Mouse (Mus musculus) liver, adult 2 months (tissue): ENCODE results near the gene Pvrig. TPM values are rescaled to one million over a fixed set of nuclear protein-coding genes. Genes with fewer than 3 reads are reported as not detected.
A peak's percentile ranks its signal among the peaks of the same experiment; 100 is the strongest.
"Not testable (repeated sequence)": the region's sequence is repeated elsewhere in the genome, so short reads cannot be mapped to it uniquely, and the experiment has no call there.

Source experiments
- DNase-seq: peaks from one replicate; pipeline ENCODE4 v3.0.0-alpha.2; 2011; ENCODE audit warnings: low read depth, low spot score; ENCODE audit errors: extremely low read depth
- H3K27ac ChIP-seq: fragments of 200-500 bp; replicated peaks from 2 replicates; pipeline ENCODE4 v1.5.1; 2012; ENCODE audit warnings: low read depth, mild to moderate bottlenecking, control low read depth, inconsistent platforms, low read length; ENCODE audit not compliant: insufficient read depth
- H3K27me3 ChIP-seq: fragments of 200-500 bp; 2 replicates; pipeline ENCODE4 v1.6.1; 2012; ENCODE audit warnings: mild to moderate bottlenecking, moderate library complexity, low read length, inconsistent platforms; ENCODE audit not compliant: control insufficient read depth, insufficient read depth
- H3K36me3 ChIP-seq: fragments of 200-500 bp; 2 replicates; pipeline ENCODE4 v1.6.1; 2012; ENCODE audit warnings: low read length, inconsistent platforms; ENCODE audit not compliant: control insufficient read depth, insufficient read depth
- H3K4me1 ChIP-seq: fragments of 200-500 bp; 2 replicates; pipeline ENCODE4 v1.6.1; 2011; ENCODE audit warnings: low read length; ENCODE audit not compliant: control insufficient read depth, insufficient read depth
- H3K4me3 ChIP-seq: fragments of 200-500 bp; 2 replicates; pipeline ENCODE4 v1.5.1; 2011; ENCODE audit warnings: low read depth, mild to moderate bottlenecking, control low read depth, low read length, moderate library complexity; ENCODE audit not compliant: insufficient read depth
- H3K79me2 ChIP-seq: fragments of 200-500 bp; 2 replicates; pipeline ENCODE4 v1.6.1; 2012; ENCODE audit warnings: inconsistent platforms, mild to moderate bottlenecking, low read length, moderate library complexity; ENCODE audit not compliant: control insufficient read depth, insufficient read depth
- H3K9ac ChIP-seq: fragments of 200-500 bp; 2 replicates; pipeline ENCODE4 v1.6.1; 2012; ENCODE audit warnings: low read depth, mild to moderate bottlenecking, control low read depth, inconsistent platforms, low read length
- CTCF ChIP-seq: fragments of 200-500 bp; IDR thresholded peaks from 2 replicates; pipeline ENCODE4 v1.5.1; 2011; ENCODE audit warnings: low read depth, low read length, control low read depth
- POLR2A ChIP-seq: fragments of 200-500 bp; IDR thresholded peaks from 2 replicates; pipeline ENCODE4 v1.6.1; 2011; ENCODE audit warnings: low read length, control low read depth; ENCODE audit not compliant: insufficient read depth; ENCODE audit errors: extremely low read depth
- WGBS: fragments of 180-500 bp; shearing (Covaris S2); methylation state at CpG from one replicate; pipeline ENCODE4 v1.1.7; 2018; 5-methylcytosine and 5-hydroxymethylcytosine counted together
- polyA plus RNA-seq: library from polyadenylated mRNA; depleted of rRNA; stranded (reverse); fragments of >200 nt; gene quantifications from 2 replicates; pipeline ENCODE4 v1.2.3, GENCODE M21; 2012; rRNA removed
- total RNA-seq: library from RNA; depleted of rRNA; stranded (reverse); fragments of >200 nt; gene quantifications from 2 replicates; pipeline ENCODE4 v1.2.3, GENCODE M21; 2014; rRNA removed

Gene Pvrig
- 0.92 and 0.94 TPM in 2 replicates for total RNA-seq
- 0.25 and 0.50 TPM in 2 replicates for polyA plus RNA-seq

- DNase-seq = peak; percentile 23
- no peaks in the 10 kb centered on the region for H3K27me3 ChIP-seq
- no peak for TF ChIP-seq POLR2A
- TF ChIP-seq CTCF = no peak
- H3K9ac ChIP-seq = no peak within 1 kb of the TSS
- no peak within 1 kb of the TSS for H3K27ac ChIP-seq
- H3K79me2 ChIP-seq = no peaks in the 10 kb centered on the region
- H3K4me3 ChIP-seq = no peak within 1 kb of the TSS; the same call in 1 of the 2 replicates
- 85% methylated on average over 2 of the region's 2 CpGs for WGBS
- no peaks in the 10 kb centered on the region for H3K4me1 ChIP-seq
- H3K36me3 ChIP-seq = no peaks in the 10 kb centered on the region
Measured at GRCm38 (mm10) chr5:138341661-138342060, at the start of gene Pvrig. TSS of gene Pvrig (plus strand) at chr5:138341961.

- TF ChIP-seq POLR2A (no peak), CTCF (no peak)
Measured at GRCm38 (mm10) chr5:138294158-138294557, 47.6 kb upstream of the Pvrig start.

GRCm38 (mm10) chr5:138299613-138300012 lies 42.1 kb upstream of the Pvrig start:
- Histone ChIP-seq H3K27ac (no peak overlapping the region), H3K4me3 (no peak overlapping the region), H3K27me3 (no peaks in the 10 kb centered on the region), H3K36me3 (no peaks in the 10 kb centered on the region), H3K9ac (no peak overlapping the region), H3K79me2 (no peaks in the 10 kb centered on the region), H3K4me1 (no peaks in the 10 kb centered on the region)
- no peak for DNase-seq
- TF ChIP-seq POLR2A (no peak), CTCF (no peak)
- 91% methylated on average over 2 of the region's 2 CpGs for WGBS

More at GRCm38 (mm10) chr5:138294158-138294557, 47.6 kb upstream of the Pvrig start:
- H3K36me3 ChIP-seq = no peaks in the 10 kb centered on the region
- H3K9ac ChIP-seq = no peak overlapping the region
- H3K79me2 ChIP-seq = no peaks in the 10 kb centered on the region
- H3K27ac ChIP-seq = no peak overlapping the region
- H3K27me3 ChIP-seq = no peaks in the 10 kb centered on the region
- no peak for DNase-seq
- H3K4me1 ChIP-seq = peaks cover 3% of the 10 kb centered on the region; the same call in 1 of the 2 replicates
- H3K4me3 ChIP-seq = no peak overlapping the region

- no peaks in the 10 kb centered on the region for H3K79me2 ChIP-seq
- 28% methylated on average over 3 of the region's 3 CpGs for WGBS
- peak; percentile 37 for DNase-seq
- no peaks in the 10 kb centered on the region; the same call in 1 of the 2 replicates for H3K4me1 ChIP-seq
- TF ChIP-seq CTCF (no peak), POLR2A (no peak)
- H3K9ac ChIP-seq = no peak overlapping the region
- H3K36me3 ChIP-seq = no peaks in the 10 kb centered on the region
- H3K4me3 ChIP-seq = no peak overlapping the region
- H3K27me3 ChIP-seq = no peaks in the 10 kb centered on the region
- no peak overlapping the region for H3K27ac ChIP-seq
Measured at GRCm38 (mm10) chr5:138312795-138313194, 29.0 kb upstream of the Pvrig start.

- no peaks in the 10 kb centered on the region for H3K36me3 ChIP-seq
- DNase-seq = no peak
- TF ChIP-seq CTCF (no peak), POLR2A (no peak)
- no peaks in the 10 kb centered on the region for H3K79me2 ChIP-seq
- 90% methylated on average over 3 of the region's 3 CpGs for WGBS
- H3K4me3 ChIP-seq = no peak overlapping the region
- no peaks in the 10 kb centered on the region for H3K27me3 ChIP-seq
- H3K9ac ChIP-seq = no peak overlapping the region
- H3K27ac ChIP-seq = no peak overlapping the region
- no peaks in the 10 kb centered on the region for H3K4me1 ChIP-seq
Measured at GRCm38 (mm10) chr5:138343216-138343615, 1.5 kb downstream of the Pvrig start.

GRCm38 (mm10) chr5:138363208-138363607 lies 21.4 kb downstream of the Pvrig start:
- not testable (repeated sequence) for H3K27me3 ChIP-seq, H3K27ac ChIP-seq, H3K79me2 ChIP-seq, H3K4me1 ChIP-seq, H3K36me3 ChIP-seq, DNase-seq, H3K4me3 ChIP-seq, H3K9ac ChIP-seq
- WGBS = 86% methylated on average over 6 of the region's 7 CpGs

GRCm38 (mm10) chr5:138365347-138365746 lies 23.6 kb downstream of the Pvrig start:
- not testable (repeated sequence) for H3K4me1 ChIP-seq, DNase-seq
- WGBS = 89% methylated on average over 10 of the region's 10 CpGs

More at GRCm38 (mm10) chr5:138365347-138365746, 23.6 kb downstream of the Pvrig start:
- H3K36me3 ChIP-seq, H3K79me2 ChIP-seq, H3K4me3 ChIP-seq, H3K27ac ChIP-seq, H3K27me3 ChIP-seq, H3K9ac ChIP-seq: not testable (repeated sequence)

Other genes with a start within 250 kb of the Pvrig start
- 8.9 and 10.2 TPM in 2 replicates for gene Zscan21, start 225.1 kb upstream of the Pvrig start, total RNA-seq
- gene Zscan21, start 225.1 kb upstream of the Pvrig start, polyA plus RNA-seq = 6.0 and 6.8 TPM in 2 replicates
- 3.5 and 3.8 TPM in 2 replicates for gene Zfp113, start 186.2 kb upstream of the Pvrig start, total RNA-seq
- gene Zfp113, start 186.2 kb upstream of the Pvrig start, polyA plus RNA-seq = 3.6 and 4.2 TPM in 2 replicates
- 61.9 and 74.4 TPM in 2 replicates for gene Cops6, start 180.9 kb upstream of the Pvrig start, total RNA-seq
- 109 and 118 TPM in 2 replicates for gene Cops6, start 180.9 kb upstream of the Pvrig start, polyA plus RNA-seq
- gene Ap4m1, start 170.0 kb upstream of the Pvrig start, total RNA-seq = 9.6 and 12.3 TPM in 2 replicates
- 9.1 and 14.8 TPM in 2 replicates for gene Ap4m1, start 170.0 kb upstream of the Pvrig start, polyA plus RNA-seq
- 11.0 and 14.8 TPM in 2 replicates for gene Mcm7, start 169.5 kb upstream of the Pvrig start, total RNA-seq
- gene Mcm7, start 169.5 kb upstream of the Pvrig start, polyA plus RNA-seq = 9.7 and 12.4 TPM in 2 replicates
- 14.2 and 14.9 TPM in 2 replicates for gene Taf6, start 154.5 kb upstream of the Pvrig start, total RNA-seq
- gene Taf6, start 154.5 kb upstream of the Pvrig start, polyA plus RNA-seq = 29.9 and 32.7 TPM in 2 replicates
- gene Cnpy4, start 154.5 kb upstream of the Pvrig start, total RNA-seq = 4.9 and 5.0 TPM in 2 replicates
- gene Cnpy4, start 154.5 kb upstream of the Pvrig start, polyA plus RNA-seq = 1.3 and 1.7 TPM in 2 replicates
- 1.0 and 1.1 TPM in 2 replicates for gene Mblac1, start 147.6 kb upstream of the Pvrig start, total RNA-seq
- gene Mblac1, start 147.6 kb upstream of the Pvrig start, polyA plus RNA-seq = 2.1 and 2.7 TPM in 2 replicates
- gene Nxpe5, start 116.1 kb upstream of the Pvrig start, total RNA-seq = not detected in 2 replicates
- gene Nxpe5, start 116.1 kb upstream of the Pvrig start, polyA plus RNA-seq = 0.04 and 0.07 TPM in 2 replicates
- 99.9 and 105 TPM in 2 replicates for gene Lamtor4, start 86.5 kb upstream of the Pvrig start, total RNA-seq
- gene Lamtor4, start 86.5 kb upstream of the Pvrig start, polyA plus RNA-seq = 177 and 206 TPM in 2 replicates
- 3.1 and 3.2 TPM in 2 replicates for gene BC037034, start 77.9 kb upstream of the Pvrig start, total RNA-seq
- gene BC037034, start 77.9 kb upstream of the Pvrig start, polyA plus RNA-seq = 16.8 and 24.1 TPM in 2 replicates
- gene Gal3st4, start 69.1 kb upstream of the Pvrig start, total RNA-seq = not detected in 2 replicates
- gene Gal3st4, start 69.1 kb upstream of the Pvrig start, polyA plus RNA-seq = not detected in 2 replicates
- gene Gm43720, start 62.0 kb upstream of the Pvrig start, total RNA-seq = not detected in 2 replicates
- not detected in 2 replicates for gene Gm43720, start 62.0 kb upstream of the Pvrig start, polyA plus RNA-seq
- gene Gpc2, start 62.0 kb upstream of the Pvrig start, total RNA-seq = 0.09 TPM in 1 of 2 replicates, not detected in the other
- 0.15 and 0.18 TPM in 2 replicates for gene Gpc2, start 62.0 kb upstream of the Pvrig start, polyA plus RNA-seq
- 0.07 and 0.09 TPM in 2 replicates for gene Stag3, start 61.7 kb upstream of the Pvrig start, total RNA-seq
- gene Stag3, start 61.7 kb upstream of the Pvrig start, polyA plus RNA-seq = 0.09 TPM in 1 of 2 replicates, not detected in the other
- 5.6 and 5.8 TPM in 2 replicates for gene Zfp157, start 99.5 kb downstream of the Pvrig start, total RNA-seq
- gene Zfp157, start 99.5 kb downstream of the Pvrig start, polyA plus RNA-seq = 1.4 and 1.5 TPM in 2 replicates
- gene 1700123K08Rik, start 222.8 kb downstream of the Pvrig start, total RNA-seq = not detected in 2 replicates
- gene 1700123K08Rik, start 222.8 kb downstream of the Pvrig start, polyA plus RNA-seq = not detected in 2 replicates